Mouse (Mus musculus) thymus, adult 2 months (tissue): ENCODE data around the gene Cyb561d2. TPM values are rescaled to one million over a fixed set of nuclear protein-coding genes. Genes with fewer than 3 reads are reported as not detected.
A peak's percentile ranks its signal among the peaks of the same experiment; 100 is the strongest.

Source experiments
- DNase-seq: peaks from one replicate; pipeline ENCODE4 v3.0.0; 2021
- H3K27ac ChIP-seq: fragments of 200-500 bp; 2 replicates; pipeline ENCODE4 v1.5.1; 2012; ENCODE audit warnings: low read length, control low read depth; ENCODE audit not compliant: control insufficient read depth, insufficient read depth
- H3K27me3 ChIP-seq: fragments of 200-500 bp; 2 replicates; pipeline ENCODE4 v1.6.1; 2012; ENCODE audit warnings: mild to moderate bottlenecking, low read length, moderate library complexity, mixed read lengths; ENCODE audit not compliant: control insufficient read depth, insufficient read depth
- H3K36me3 ChIP-seq: fragments of 200-500 bp; 2 replicates; pipeline ENCODE4 v1.6.1; 2012; ENCODE audit warnings: mild to moderate bottlenecking, low read length, moderate library complexity; ENCODE audit not compliant: control insufficient read depth, insufficient read depth
- H3K4me1 ChIP-seq: fragments of 200-500 bp; replicated peaks from 2 replicates; pipeline ENCODE4 v1.6.1; 2012; ENCODE audit warnings: low read length; ENCODE audit not compliant: control insufficient read depth, insufficient read depth
- H3K4me3 ChIP-seq: fragments of 200-500 bp; 2 replicates; pipeline ENCODE4 v1.5.1; 2012; ENCODE audit warnings: mild to moderate bottlenecking, low read length, control low read depth, moderate library complexity; ENCODE audit not compliant: control insufficient read depth, insufficient read depth
- CTCF ChIP-seq: fragments of 200-500 bp; IDR thresholded peaks from 2 replicates; pipeline ENCODE4 v1.5.1; 2012; ENCODE audit warnings: mild to moderate bottlenecking, control low read depth, low read length, moderate library complexity, borderline replicate concordance; ENCODE audit not compliant: control insufficient read depth, poor library complexity, insufficient read depth; ENCODE audit errors: extremely low read depth
- POLR2A ChIP-seq: fragments of 200-500 bp; IDR thresholded peaks from 2 replicates; pipeline ENCODE4 v1.6.1; 2012; ENCODE audit warnings: mild to moderate bottlenecking, low read length, control low read depth, moderate library complexity; ENCODE audit not compliant: control insufficient read depth, poor library complexity, insufficient read depth; ENCODE audit errors: extremely low read depth
- WGBS: fragments of 180-500 bp; shearing (Covaris S2); methylation state at CpG from one replicate; pipeline ENCODE4 v1.1.7; 2018; 5-methylcytosine and 5-hydroxymethylcytosine counted together
- polyA plus RNA-seq: library from polyadenylated mRNA; depleted of rRNA; stranded (reverse); fragments of >200 nt; gene quantifications from 2 replicates; pipeline ENCODE4 v1.2.3, GENCODE M21; 2012

Cyb561d2 gene
- polyA plus RNA-seq, 1 experiment, result 84.3 TPM

GRCm38 (mm10) chr9:107549297-107550074 is 7.5 kb upstream of the Cyb561d2 start:
- no peaks in the 10 kb centered on the region for H3K36me3 ChIP-seq
- DNase-seq, result no peak
- H3K27me3 ChIP-seq, result no peaks in the 10 kb centered on the region
- peaks cover 59% of the 10 kb centered on the region for H3K4me1 ChIP-seq
- WGBS, result 97% methylated on average over 20 of the region's 20 CpGs
- no peak overlapping the region for H3K4me3 ChIP-seq
- H3K27ac ChIP-seq, result no peak overlapping the region
- TF ChIP-seq CTCF (no peak), POLR2A (no peak)

DNA sequence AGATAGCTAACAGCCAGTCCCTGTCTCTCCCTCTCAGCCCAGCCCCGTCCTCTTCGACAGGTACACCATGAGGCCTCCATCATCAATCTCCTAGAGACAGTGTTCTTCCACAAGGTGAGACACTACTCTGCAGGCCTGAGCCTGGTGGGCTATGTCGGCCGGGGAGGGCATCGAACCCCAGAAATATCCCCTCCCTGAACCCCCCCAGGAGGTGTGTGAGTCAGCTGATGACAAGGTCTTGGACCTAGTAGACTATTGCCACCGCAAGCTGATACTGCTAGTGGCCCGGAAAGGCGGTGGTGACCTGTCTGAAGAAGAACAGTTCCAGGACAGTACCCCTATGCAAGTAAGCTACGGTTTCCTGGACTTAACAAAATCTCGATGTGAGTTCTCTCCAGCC is 6.8 kb upstream of the Cyb561d2 start:
- no peak for TF ChIP-seq CTCF
- TF ChIP-seq POLR2A, result no peak
- Histone ChIP-seq H3K36me3 (no peaks in the 10 kb centered on the region), H3K4me1 (peaks cover 57% of the 10 kb centered on the region), H3K4me3 (no peak overlapping the region), H3K27ac (no peak overlapping the region), H3K27me3 (no peaks in the 10 kb centered on the region)
- 97% methylated on average over 10 of the region's 10 CpGs for WGBS
- no peak for DNase-seq

GRCm38 (mm10) chr9:107547957-107548356 is 6.0 kb upstream of the Cyb561d2 start:
- H3K36me3 ChIP-seq, result no peaks in the 10 kb centered on the region
- H3K27me3 ChIP-seq, result no peaks in the 10 kb centered on the region
- H3K27ac ChIP-seq, result no peak overlapping the region
- 93% methylated on average over 5 of the region's 5 CpGs for WGBS
- H3K4me1 ChIP-seq, result peaks cover 48% of the 10 kb centered on the region
- TF ChIP-seq POLR2A (no peak), CTCF (no peak)
- no peak overlapping the region for H3K4me3 ChIP-seq
- DNase-seq, result no peak

GRCm38 (mm10) chr9:107547026-107547425 is 5.0 kb upstream of the Cyb561d2 start, which contains the start of gene Zmynd10:
Gene Zmynd10 (plus strand): TSS chr9:107547298.
- H3K27me3 ChIP-seq, result no peaks in the 10 kb centered on the region
- peak; percentile 88 for DNase-seq
- TF ChIP-seq CTCF (0 out of 2 replicates have a peak, but pooled peaks have one; percentile 51), POLR2A (0 out of 2 replicates have a peak, but pooled peaks have one; percentile 30)
- 0 out of 2 replicates have a peak within 1 kb of the TSS, but pooled peaks have one; percentile 3 for H3K4me3 ChIP-seq
- peak within 1 kb of the TSS; percentile 82 for H3K27ac ChIP-seq
- peaks cover 47% of the 10 kb centered on the region for H3K4me1 ChIP-seq
- 2% methylated on average over 20 of the region's 20 CpGs for WGBS
- H3K36me3 ChIP-seq, result no peaks in the 10 kb centered on the region

DNA sequence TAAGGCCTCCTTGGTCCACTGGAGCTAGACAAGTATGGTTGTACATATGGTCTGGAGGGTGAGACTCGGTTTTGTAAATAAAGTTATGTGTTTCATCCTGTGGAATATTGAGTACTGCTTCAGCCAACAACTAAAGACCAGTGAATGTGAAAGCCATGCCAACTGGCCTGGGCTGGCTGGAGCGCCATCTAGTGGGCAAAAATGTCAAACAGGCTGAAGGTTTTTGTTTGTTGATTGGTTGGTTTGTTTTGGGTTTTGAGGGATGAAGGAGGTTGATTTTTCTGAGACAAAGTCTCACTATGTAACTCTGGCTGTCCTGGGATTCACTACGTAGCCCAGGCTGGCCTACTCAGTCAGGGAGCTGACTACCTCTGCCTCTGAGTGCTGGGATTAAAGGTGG is 3.6 kb upstream of the Cyb561d2 start:
- peak; percentile 73 for DNase-seq
- no peaks in the 10 kb centered on the region for H3K27me3 ChIP-seq

DNA sequence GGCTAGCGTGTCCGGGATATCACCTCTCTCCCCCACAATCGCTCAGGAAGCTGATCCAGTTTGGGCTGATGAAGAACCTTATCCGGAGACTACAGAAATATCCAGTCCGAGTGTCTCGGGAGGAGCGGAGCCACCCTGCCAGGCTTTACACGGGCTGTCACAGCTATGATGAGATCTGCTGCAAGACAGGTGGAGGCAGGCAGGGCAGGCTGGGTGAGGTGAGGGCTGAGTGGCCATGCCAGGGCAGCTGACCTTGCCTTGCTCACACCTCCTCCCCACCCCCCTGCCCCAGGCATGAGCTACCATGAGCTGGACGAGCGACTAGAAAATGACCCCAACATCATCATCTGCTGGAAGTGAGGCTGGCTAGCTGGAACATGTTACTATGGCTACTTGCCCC is 3.2 kb upstream of the Cyb561d2 start:
- no peaks in the 10 kb centered on the region for H3K27me3 ChIP-seq
- H3K4me1 ChIP-seq, result peaks cover 35% of the 10 kb centered on the region
- 89% methylated on average over 10 of the region's 10 CpGs for WGBS
- H3K4me3 ChIP-seq, result no peak overlapping the region
- TF ChIP-seq CTCF (no peak), POLR2A (no peak)
- H3K27ac ChIP-seq, result no peak overlapping the region
- H3K36me3 ChIP-seq, result no peaks in the 10 kb centered on the region
- DNase-seq, result no peak

More for the DNA sequence above, 3.6 kb upstream of the Cyb561d2 start:
- H3K36me3 ChIP-seq, result no peaks in the 10 kb centered on the region
- H3K4me1 ChIP-seq, result peaks cover 39% of the 10 kb centered on the region
- H3K27ac ChIP-seq, result no peak overlapping the region
- WGBS, result 26% methylated on average over 3 of the region's 3 CpGs
- no peak overlapping the region for H3K4me3 ChIP-seq
- TF ChIP-seq CTCF, result 0 out of 2 replicates have a peak, but pooled peaks have one; percentile 20
- no peak for TF ChIP-seq POLR2A
